Mouse (Mus musculus) bone marrow, adult 2 months (tissue): ENCODE measurements around the gene Pltp. TPM values are rescaled to one million over a fixed set of nuclear protein-coding genes. Genes with fewer than 3 reads are reported as not detected.

ENCODE experiments used
- H3K27ac ChIP-seq: fragments of 200-500 bp; 2 replicates; pipeline ENCODE4 v1.5.1; 2012; ENCODE audit warnings: low read depth, mild to moderate bottlenecking, control low read depth, inconsistent platforms, low read length; ENCODE audit not compliant: control insufficient read depth, poor library complexity, insufficient read depth
- H3K4me1 ChIP-seq: fragments of 200-500 bp; 2 replicates; pipeline ENCODE4 v1.6.1; 2011; ENCODE audit warnings: low read length; ENCODE audit not compliant: control insufficient read depth, insufficient read depth
- H3K4me3 ChIP-seq: fragments of 200-500 bp; replicated peaks from 2 replicates; pipeline ENCODE3; 2011; ENCODE audit warnings: mild to moderate bottlenecking, low read depth, low read length, control low read depth; ENCODE audit not compliant: control insufficient read depth
- CTCF ChIP-seq: fragments of 200-500 bp; IDR thresholded peaks from 2 replicates; pipeline ENCODE4 v1.5.1; 2011; ENCODE audit warnings: low read length, control low read depth; ENCODE audit not compliant: control insufficient read depth, insufficient read depth
- POLR2A ChIP-seq: fragments of 200-500 bp; IDR thresholded peaks from 2 replicates; pipeline ENCODE4 v1.6.1; 2011; ENCODE audit warnings: low read depth, mild to moderate bottlenecking, control low read depth, low read length, borderline replicate concordance; ENCODE audit not compliant: control insufficient read depth
- WGBS: fragments of 180-500 bp; shearing (Covaris S2); methylation state at CpG from one replicate; pipeline ENCODE4 v1.1.7; 2018; 5-methylcytosine and 5-hydroxymethylcytosine counted together
- polyA plus RNA-seq: library from polyadenylated mRNA; stranded (reverse); fragments of >200 nt; gene quantifications from 2 replicates; pipeline ENCODE4 v1.2.4, GENCODE M21; 2011; ENCODE audit warnings: low replicate concordance; ENCODE audit not compliant: missing spikeins, insufficient read depth, insufficient read length

Gene Pltp
- polyA plus RNA-seq = 2.4 and 6.5 TPM in 2 replicates

GRCm38 (mm10) chr2:164857101-164857821 lies at the start of gene Pltp:
Gene Pltp, minus strand, starts transcription at chr2:164857711.
- WGBS = 2% methylated on average over 47 of the region's 47 CpGs
- Histone ChIP-seq H3K4me3 (peak within 1 kb of the TSS; percentile 54), H3K27ac (no peak within 1 kb of the TSS; the same call in 1 of the 2 replicates), H3K4me1 (no peaks in the 10 kb centered on the region)
- TF ChIP-seq POLR2A = no peak
- TF ChIP-seq CTCF = no peak

- Histone ChIP-seq H3K27ac (no peak overlapping the region), H3K4me1 (peaks cover 2% of the 10 kb centered on the region; the same call in 1 of the 2 replicates), H3K4me3 (no peak overlapping the region)
- WGBS = 96% methylated on average over 4 of the region's 4 CpGs
- TF ChIP-seq POLR2A = no peak
- TF ChIP-seq CTCF = peak; percentile 24; the same call in 1 of the 2 replicates
Measured at GRCm38 (mm10) chr2:164906071-164906470, 48.6 kb upstream of the Pltp start.

- TF ChIP-seq POLR2A (no peak), CTCF (no peak)
Measured at GRCm38 (mm10) chr2:164903496-164903895, 46.0 kb upstream of the Pltp start.

GRCm38 (mm10) chr2:164901380-164901779 lies 43.9 kb upstream of the Pltp start:
- TF ChIP-seq POLR2A = no peak
- H3K4me1 ChIP-seq = no peaks in the 10 kb centered on the region
- no peak overlapping the region for H3K4me3 ChIP-seq
- no peak overlapping the region for H3K27ac ChIP-seq
- WGBS = 93% methylated on average over 13 of the region's 13 CpGs

More at GRCm38 (mm10) chr2:164903496-164903895, 46.0 kb upstream of the Pltp start:
- no peak overlapping the region for H3K4me3 ChIP-seq
- H3K27ac ChIP-seq = no peak overlapping the region
- H3K4me1 ChIP-seq = no peaks in the 10 kb centered on the region
- WGBS = 50% methylated on average over 1 of the region's 1 CpGs

- Histone ChIP-seq H3K4me3 (no peak overlapping the region), H3K4me1 (no peaks in the 10 kb centered on the region), H3K27ac (no peak overlapping the region)
- TF ChIP-seq CTCF (no peak), POLR2A (no peak)
- 84% methylated on average over 16 of the region's 16 CpGs for WGBS
Measured at GRCm38 (mm10) chr2:164899723-164900459, 42.4 kb upstream of the Pltp start.

- TF ChIP-seq CTCF (no peak), POLR2A (no peak)
- Histone ChIP-seq H3K4me1 (no peaks in the 10 kb centered on the region), H3K4me3 (no peak overlapping the region), H3K27ac (no peak overlapping the region)
- 92% methylated on average over 15 of the region's 15 CpGs for WGBS
Measured at GRCm38 (mm10) chr2:164899034-164899433, 41.5 kb upstream of the Pltp start.

- no peak overlapping the region for H3K4me3 ChIP-seq
- H3K4me1 ChIP-seq = no peaks in the 10 kb centered on the region
- no peak overlapping the region for H3K27ac ChIP-seq
- TF ChIP-seq CTCF (no peak), POLR2A (no peak)
- 87% methylated on average over 7 of the region's 7 CpGs for WGBS
Measured at GRCm38 (mm10) chr2:164898008-164898407, 40.5 kb upstream of the Pltp start.

- Histone ChIP-seq H3K27ac (no peak overlapping the region), H3K4me1 (no peaks in the 10 kb centered on the region), H3K4me3 (no peak overlapping the region)
- TF ChIP-seq CTCF (no peak), POLR2A (no peak)
- WGBS = 89% methylated on average over 6 of the region's 6 CpGs
Measured at GRCm38 (mm10) chr2:164895885-164896284, 38.4 kb upstream of the Pltp start.
